Mouse (Mus musculus) heart, adult 11 months (tissue): ENCODE results near the gene Hvcn1.

Experiments used
- DNase-seq: peaks from one replicate; pipeline ENCODE4 v3.0.0; 2022

Gene Hvcn1

GRCm38 (mm10) chr5:122274785-122275184, 68.2 kb downstream of the Hvcn1 start:
- DNase-seq: peak; percentile 93

GRCm38 (mm10) chr5:122278946-122279345, 72.3 kb downstream of the Hvcn1 start:
- DNase-seq: no peak

- peak; percentile 88 for DNase-seq
Measured at GRCm38 (mm10) chr5:122279799-122280421, 73.3 kb downstream of the Hvcn1 start.

- DNase-seq: no peak
Measured at GRCm38 (mm10) chr5:122280422-122280826, 73.8 kb downstream of the Hvcn1 start.

- peak; percentile 94 for DNase-seq
Measured at GRCm38 (mm10) chr5:122280827-122281462, 74.3 kb downstream of the Hvcn1 start.

GRCm38 (mm10) chr5:122283828-122284182, 77.2 kb downstream of the Hvcn1 start:
- DNase-seq: no peak

GRCm38 (mm10) chr5:122284183-122285028, 77.8 kb downstream of the Hvcn1 start, which contains the start of gene Pptc7:
TSS of gene Pptc7 (plus strand) at chr5:122284365.
- DNase-seq: peak; percentile 99

GRCm38 (mm10) chr5:122285029-122285766, 78.6 kb downstream of the Hvcn1 start:
- DNase-seq: peak; percentile 96

- DNase-seq: no peak
Measured at GRCm38 (mm10) chr5:122285767-122286150, 79.2 kb downstream of the Hvcn1 start.

GRCm38 (mm10) chr5:122286191-122286590, 79.6 kb downstream of the Hvcn1 start:
- peak; percentile 85 for DNase-seq

- peak; percentile 58 for DNase-seq
Measured at GRCm38 (mm10) chr5:122287026-122287425, 80.4 kb downstream of the Hvcn1 start.

- DNase-seq: peak; percentile 96
Measured at GRCm38 (mm10) chr5:122288147-122288811, 81.7 kb downstream of the Hvcn1 start.

GRCm38 (mm10) chr5:122291149-122291548, 84.5 kb downstream of the Hvcn1 start:
- DNase-seq: no peak
